Mouse (Mus musculus): ENCODE measurements at regions not wholly inside any gene's neighbourhood (a gene's known extent, or its start where the extent isn't known, plus 50 kb on each side); places are given as distances from the start of the nearest gene placed in this dataset.

- DNase-seq (ENCODE audit: low spot score in 2 of 2): no peak
Measured at GRCm38 (mm10) chr8:8054224-8054916, 606.7 kb downstream of the Efnb2 start.

GRCm38 (mm10) chr8:8051186-8051585 lies 609.9 kb downstream of the Efnb2 start:
- no peak for DNase-seq (ENCODE audit: low spot score in 2 of 2)

- no peak for DNase-seq (ENCODE audit: low spot score in 2 of 2)
Measured at GRCm38 (mm10) chr8:8050778-8051177, 610.3 kb downstream of the Efnb2 start.

- no peak for DNase-seq (ENCODE audit: low spot score in 2 of 2)
Measured at GRCm38 (mm10) chr8:8044926-8045325, 616.1 kb downstream of the Efnb2 start.

- DNase-seq (ENCODE audit: low spot score in 2 of 2): no peak
Measured at GRCm38 (mm10) chr8:8044296-8044695, 616.7 kb downstream of the Efnb2 start.

- no peak for DNase-seq (ENCODE audit: low spot score in 2 of 2)
Measured at GRCm38 (mm10) chr8:8037929-8038328, 623.1 kb downstream of the Efnb2 start.

GRCm38 (mm10) chr8:8011151-8011550 lies 649.9 kb downstream of the Efnb2 start:
- no peak for DNase-seq (ENCODE audit: low spot score in 2 of 2)

GRCm38 (mm10) chr8:7994905-7995304 lies 666.1 kb downstream of the Efnb2 start:
- no peak for DNase-seq (ENCODE audit: low spot score in 2 of 2)

- no peak for DNase-seq (ENCODE audit: low spot score in 2 of 2)
Measured at GRCm38 (mm10) chr8:7988820-7989219, 672.2 kb downstream of the Efnb2 start.

- no peak for DNase-seq (ENCODE audit: low spot score in 2 of 2)
Measured at GRCm38 (mm10) chr8:7977020-7977419, 684.0 kb downstream of the Efnb2 start.

- no peak for DNase-seq (ENCODE audit: low spot score in 2 of 2)
Measured at GRCm38 (mm10) chr8:7973791-7974190, 687.3 kb downstream of the Efnb2 start.

GRCm38 (mm10) chr8:7964276-7964675 lies 696.8 kb downstream of the Efnb2 start:
- no peak for DNase-seq (ENCODE audit: low spot score in 2 of 2)

- no peak for DNase-seq (ENCODE audit: low spot score in 2 of 2)
Measured at GRCm38 (mm10) chr8:7956745-7957144, 704.3 kb downstream of the Efnb2 start.

- no peak for DNase-seq (ENCODE audit: low spot score in 2 of 2)
Measured at GRCm38 (mm10) chr8:7954851-7955250, 706.2 kb downstream of the Efnb2 start.

GRCm38 (mm10) chr8:7945966-7946775 lies 714.9 kb downstream of the Efnb2 start:
- DNase-seq (ENCODE audit: low spot score in 2 of 2): peak in 1 of 2 experiments; percentile 3

- no peak for DNase-seq (ENCODE audit: low spot score in 2 of 2)
Measured at GRCm38 (mm10) chr8:7936596-7936995, 724.4 kb downstream of the Efnb2 start.

- no peak for DNase-seq (ENCODE audit: low spot score in 2 of 2)
Measured at GRCm38 (mm10) chr8:7919416-7919815, 741.6 kb downstream of the Efnb2 start.

GRCm38 (mm10) chr8:7894338-7894737 lies 766.7 kb downstream of the Efnb2 start:
- no peak for DNase-seq (ENCODE audit: low spot score in 2 of 2)

- DNase-seq (ENCODE audit: low spot score in 2 of 2): no peak
Measured at GRCm38 (mm10) chr8:7853169-7853568, 807.9 kb downstream of the Efnb2 start.

- DNase-seq (ENCODE audit: low spot score in 2 of 2): peak in 1 of 2 experiments; percentile 3
Measured at GRCm38 (mm10) chr8:7850573-7850972, 810.5 kb downstream of the Efnb2 start.

- DNase-seq (ENCODE audit: low spot score in 2 of 2): no peak
Measured at GRCm38 (mm10) chr8:7831948-7832347, 829.1 kb downstream of the Efnb2 start.

GRCm38 (mm10) chr8:7827811-7828210 lies 833.2 kb downstream of the Efnb2 start:
- DNase-seq (ENCODE audit: low spot score in 2 of 2): no peak

GRCm38 (mm10) chr8:7808395-7808794 lies 852.6 kb downstream of the Efnb2 start:
- DNase-seq (ENCODE audit: low spot score in 2 of 2): no peak
